Mouse (Mus musculus): ENCODE measurements around the gene Gm21149.
"Not testable (repeated sequence)": the region's sequence is repeated elsewhere in the genome, so short reads cannot be mapped to it uniquely, and the experiment has no call there.

Gene Gm21149

DNA sequence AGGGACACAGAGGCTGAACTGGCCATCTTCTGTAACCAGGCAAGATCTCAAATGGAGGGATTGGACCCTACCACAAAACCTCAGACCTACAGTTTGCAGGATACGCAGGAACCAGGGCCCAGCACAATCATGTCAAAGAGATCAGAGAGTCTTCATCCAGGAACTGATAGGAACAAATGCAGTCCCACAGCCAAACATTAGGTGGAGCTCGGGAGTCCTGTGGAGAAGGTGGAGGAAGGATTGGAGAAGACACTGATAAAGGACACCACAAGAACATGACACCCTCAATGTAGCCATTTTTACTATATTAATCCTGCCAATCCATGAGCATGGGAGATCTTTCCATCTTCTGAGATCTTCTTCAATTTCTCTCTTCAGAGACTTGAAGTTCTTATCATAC lies 12.8 kb downstream of the Gm21149 start:
- DNase-seq (ENCODE audit: low read depth, low spot score): not testable (repeated sequence)

DNA sequence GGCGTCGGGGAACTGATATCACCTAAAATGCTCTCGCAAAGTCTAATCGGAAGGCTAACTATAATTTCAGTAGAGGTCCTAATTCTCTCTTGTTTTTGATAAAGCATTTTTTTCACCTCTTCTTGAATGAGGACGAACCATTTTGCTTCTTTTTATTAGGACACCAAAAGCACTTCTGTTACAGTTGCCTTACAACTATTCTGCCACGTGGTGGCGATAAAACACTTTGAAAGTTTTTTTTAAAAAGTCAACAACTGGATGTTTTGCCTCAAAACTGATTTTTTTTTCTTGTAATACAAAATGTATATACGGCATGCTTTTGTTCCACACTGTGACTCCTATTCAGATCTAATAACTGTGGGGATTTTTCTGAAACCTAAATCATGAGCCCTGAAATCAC lies 14.7 kb downstream of the Gm21149 start:
- DNase-seq (ENCODE audit: low read depth, low spot score): not testable (repeated sequence)

DNA sequence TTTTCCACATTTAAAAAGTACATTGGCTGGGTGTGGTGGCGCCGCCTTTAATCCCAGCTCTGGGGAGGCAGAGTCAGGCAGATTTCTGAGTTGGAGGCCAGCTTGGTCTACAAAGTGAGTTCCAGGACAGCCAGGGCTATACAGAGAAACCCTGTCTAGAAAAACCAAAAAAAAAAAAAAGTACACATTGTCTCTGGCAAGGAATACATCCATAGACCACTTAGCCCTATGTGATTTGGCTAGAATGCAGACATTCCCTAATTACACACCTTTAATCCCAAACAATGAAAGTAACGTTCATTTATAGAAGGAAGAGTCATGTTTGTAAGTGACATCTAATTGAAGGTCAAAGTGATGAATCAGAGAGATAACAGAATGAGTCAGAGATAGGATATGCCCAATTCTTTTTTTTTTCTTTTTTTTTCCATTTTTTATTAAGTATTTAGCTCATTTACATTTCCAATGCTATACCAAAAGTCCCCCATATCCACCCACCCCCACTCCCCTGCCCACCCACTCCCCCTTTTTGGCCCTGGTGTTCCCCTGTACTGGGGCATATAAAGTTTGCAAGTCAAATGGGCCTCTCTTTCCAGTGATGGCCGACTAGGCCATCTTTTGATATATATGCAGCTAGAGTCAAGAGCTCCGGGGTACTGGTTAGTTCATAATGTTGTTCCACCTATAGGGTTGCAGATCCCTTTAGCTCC lies 18.3 kb downstream of the Gm21149 start:
- DNase-seq (ENCODE audit: low read depth, low spot score): not testable (repeated sequence)

Data from A20 (cell line).